Mouse (Mus musculus): ENCODE measurements around the gene Cfap43. TPM values are rescaled to one million over a fixed set of nuclear protein-coding genes. Genes with fewer than 3 reads are reported as not detected.
A peak's percentile ranks its signal among the peaks of the same experiment; 100 is the strongest.

Gene Cfap43
- polyA plus RNA-seq, 1 experiment from 2014 or later, result 0.16 TPM

- H3K4me2 ChIP-seq (replicated peaks; ENCODE audit: low read depth), result peak overlapping the region; percentile 52; the same call in 1 of the 2 replicates
- 58% methylated on average over 11 of the region's 11 CpGs for WGBS
- no peak overlapping the region for H3K9ac ChIP-seq (ENCODE audit: low read depth, low read length)
- TF ChIP-seq CTCF (IDR thresholded peaks at IDR 0.05; ENCODE audit: low read depth), result no peak
- no peaks in the 10 kb centered on the region for H3K27me3 ChIP-seq (replicated peaks; ENCODE audit: control insufficient read depth, insufficient read depth, low read length)
- peaks cover 7% of the 10 kb centered on the region; the same call in 1 of the 2 replicates for H3K36me3 ChIP-seq (ENCODE audit: control insufficient read depth, insufficient read depth)
- H3K9me3 ChIP-seq (ENCODE audit: control insufficient read depth), result no peaks in the 10 kb centered on the region
- peak overlapping the region; percentile 46; the same call in 1 of the 2 replicates for H3K27ac ChIP-seq (ENCODE audit: low read depth, low read length)
- H3K4me1 ChIP-seq (replicated peaks; ENCODE audit: control insufficient read depth, insufficient read depth, low read length), result 0 out of 2 replicates have a peak, but pooled peaks cover 4% of the 10 kb centered on the region
- ATAC-seq, result no peak
- no peak overlapping the region for H3K4me3 ChIP-seq (ENCODE audit: low read depth, low read length)
Observed at GRCm38 (mm10) chr19:47891562-47892312, 27.4 kb downstream of the Cfap43 start.

- Histone ChIP-seq H3K4me3 (ENCODE audit: low read depth, low read length) (0 out of 2 replicates have a peak overlapping the region, but pooled peaks have one; percentile 7), H3K4me2 (replicated peaks; ENCODE audit: low read depth) (peak overlapping the region; percentile 52), H3K36me3 (ENCODE audit: control insufficient read depth, insufficient read depth) (peaks cover 2% of the 10 kb centered on the region; the same call in 1 of the 2 replicates), H3K27me3 (replicated peaks; ENCODE audit: control insufficient read depth, insufficient read depth, low read length) (no peaks in the 10 kb centered on the region), H3K9ac (ENCODE audit: low read depth, low read length) (no peak overlapping the region), H3K9me3 (ENCODE audit: control insufficient read depth) (no peaks in the 10 kb centered on the region), H3K4me1 (replicated peaks; ENCODE audit: control insufficient read depth, insufficient read depth, low read length) (0 out of 2 replicates have a peak, but pooled peaks cover 4% of the 10 kb centered on the region), H3K27ac (ENCODE audit: low read depth, low read length) (peak overlapping the region; percentile 50)
- no peak for TF ChIP-seq CTCF (IDR thresholded peaks at IDR 0.05; ENCODE audit: low read depth)
- WGBS, result 28% methylated on average over 10 of the region's 10 CpGs
- ATAC-seq, result no peak
Observed at GRCm38 (mm10) chr19:47890489-47891130, 28.5 kb downstream of the Cfap43 start.

- H3K36me3 ChIP-seq (ENCODE audit: control insufficient read depth, insufficient read depth), result no peaks in the 10 kb centered on the region
- no peak overlapping the region for H3K27ac ChIP-seq (ENCODE audit: low read depth, low read length)
- 0 out of 2 replicates have a peak, but pooled peaks cover 4% of the 10 kb centered on the region for H3K4me1 ChIP-seq (replicated peaks; ENCODE audit: control insufficient read depth, insufficient read depth, low read length)
- no peak overlapping the region for H3K4me2 ChIP-seq (replicated peaks; ENCODE audit: low read depth)
- 87% methylated on average over 8 of the region's 8 CpGs for WGBS
- H3K4me3 ChIP-seq (ENCODE audit: low read depth, low read length), result no peak overlapping the region
- no peak for TF ChIP-seq CTCF (IDR thresholded peaks at IDR 0.05; ENCODE audit: low read depth)
- no peaks in the 10 kb centered on the region for H3K27me3 ChIP-seq (replicated peaks; ENCODE audit: control insufficient read depth, insufficient read depth, low read length)
- H3K9me3 ChIP-seq (ENCODE audit: control insufficient read depth), result no peaks in the 10 kb centered on the region
- H3K9ac ChIP-seq (ENCODE audit: low read depth, low read length), result no peak overlapping the region
- ATAC-seq, result no peak
Observed at GRCm38 (mm10) chr19:47888037-47888436, 31.1 kb downstream of the Cfap43 start.

DNA sequence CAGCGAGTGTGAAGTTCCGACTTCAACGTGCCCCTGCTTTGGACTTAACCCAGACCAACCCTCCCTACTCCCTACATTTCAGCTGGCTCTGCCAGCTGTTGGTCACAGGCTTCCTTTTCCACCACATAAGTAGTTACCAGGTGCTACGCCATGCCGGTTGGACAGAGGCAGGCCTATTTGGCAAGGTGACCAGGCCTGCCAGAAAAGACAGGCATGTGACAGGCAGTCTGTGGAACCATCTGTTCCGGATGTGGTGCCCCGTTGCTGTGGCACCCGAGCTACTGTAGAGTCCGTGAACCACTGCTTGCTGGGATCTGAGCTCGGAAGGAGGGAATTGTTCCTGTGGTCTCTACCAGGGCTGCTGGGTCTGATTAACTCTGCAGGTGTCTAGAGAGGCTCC is 31.7 kb downstream of the Cfap43 start:
- H3K27ac ChIP-seq (ENCODE audit: low read depth, low read length), result no peak overlapping the region
- WGBS, result 92% methylated on average over 10 of the region's 10 CpGs
- H3K9ac ChIP-seq (ENCODE audit: low read depth, low read length), result no peak overlapping the region
- H3K9me3 ChIP-seq (ENCODE audit: control insufficient read depth), result no peaks in the 10 kb centered on the region
- 0 out of 2 replicates have a peak, but pooled peaks cover 4% of the 10 kb centered on the region for H3K4me1 ChIP-seq (replicated peaks; ENCODE audit: control insufficient read depth, insufficient read depth, low read length)
- H3K4me3 ChIP-seq (ENCODE audit: low read depth, low read length), result no peak overlapping the region
- H3K4me2 ChIP-seq (replicated peaks; ENCODE audit: low read depth), result no peak overlapping the region
- no peaks in the 10 kb centered on the region for H3K36me3 ChIP-seq (ENCODE audit: control insufficient read depth, insufficient read depth)
- TF ChIP-seq CTCF (IDR thresholded peaks at IDR 0.05; ENCODE audit: low read depth), result no peak
- ATAC-seq, result no peak
- H3K27me3 ChIP-seq (replicated peaks; ENCODE audit: control insufficient read depth, insufficient read depth, low read length), result no peaks in the 10 kb centered on the region

- WGBS, result 51% methylated on average over 7 of the region's 7 CpGs
- H3K4me2 ChIP-seq (replicated peaks; ENCODE audit: low read depth), result no peak overlapping the region
- H3K4me3 ChIP-seq (ENCODE audit: low read depth, low read length), result no peak overlapping the region
- peak; percentile 12; the same call in 1 of the 2 replicates for TF ChIP-seq CTCF (IDR thresholded peaks at IDR 0.05; ENCODE audit: low read depth)
- H3K9me3 ChIP-seq (ENCODE audit: control insufficient read depth), result no peaks in the 10 kb centered on the region
- H3K27me3 ChIP-seq (replicated peaks; ENCODE audit: control insufficient read depth, insufficient read depth, low read length), result no peaks in the 10 kb centered on the region
- H3K36me3 ChIP-seq (ENCODE audit: control insufficient read depth, insufficient read depth), result no peaks in the 10 kb centered on the region
- H3K9ac ChIP-seq (ENCODE audit: low read depth, low read length), result no peak overlapping the region
- no peak for ATAC-seq
- no peak overlapping the region for H3K27ac ChIP-seq (ENCODE audit: low read depth, low read length)
- H3K4me1 ChIP-seq (replicated peaks; ENCODE audit: control insufficient read depth, insufficient read depth, low read length), result 0 out of 2 replicates have a peak, but pooled peaks cover 4% of the 10 kb centered on the region
Observed at GRCm38 (mm10) chr19:47886617-47887016, 32.5 kb downstream of the Cfap43 start.

DNA sequence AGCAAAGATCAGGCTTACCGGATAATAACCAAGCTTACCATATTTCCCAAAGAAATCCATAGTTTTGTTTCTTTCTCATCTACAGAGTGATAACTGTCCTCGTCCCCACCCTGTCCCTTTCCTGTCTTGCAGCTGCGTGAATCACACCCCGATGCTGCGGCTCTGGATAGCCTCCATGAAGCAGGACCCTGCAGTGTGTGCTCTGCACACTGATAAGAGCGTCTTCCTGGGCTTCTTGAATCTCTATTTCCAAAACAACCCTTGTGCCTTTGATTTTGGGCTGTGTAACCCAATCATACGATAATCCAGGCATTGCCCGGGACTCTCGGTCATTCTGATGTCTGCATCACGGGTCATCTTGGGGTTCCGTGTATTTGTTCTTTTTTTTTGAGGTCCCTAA is 33.2 kb downstream of the Cfap43 start:
- no peak overlapping the region for H3K4me2 ChIP-seq (replicated peaks; ENCODE audit: low read depth)
- H3K9me3 ChIP-seq (ENCODE audit: control insufficient read depth), result no peaks in the 10 kb centered on the region
- WGBS, result 73% methylated on average over 11 of the region's 11 CpGs
- H3K27ac ChIP-seq (ENCODE audit: low read depth, low read length), result no peak overlapping the region
- no peak for ATAC-seq
- no peak overlapping the region for H3K4me3 ChIP-seq (ENCODE audit: low read depth, low read length)
- no peaks in the 10 kb centered on the region for H3K27me3 ChIP-seq (replicated peaks; ENCODE audit: control insufficient read depth, insufficient read depth, low read length)
- no peaks in the 10 kb centered on the region for H3K36me3 ChIP-seq (ENCODE audit: control insufficient read depth, insufficient read depth)
- 0 out of 2 replicates have a peak, but pooled peaks cover 2% of the 10 kb centered on the region for H3K4me1 ChIP-seq (replicated peaks; ENCODE audit: control insufficient read depth, insufficient read depth, low read length)
- no peak overlapping the region for H3K9ac ChIP-seq (ENCODE audit: low read depth, low read length)
- no peak for TF ChIP-seq CTCF (IDR thresholded peaks at IDR 0.05; ENCODE audit: low read depth)
